ENCODE assay signal across 13 mouse cellular contexts in genomic region chr5:139007141-139007775, GRCm38 (mm10). TPM values are rescaled to one million over a fixed set of nuclear protein-coding genes. Genes with fewer than 3 reads are reported as not detected.
DNase-seq lines count a peak whose midpoint lies in the region; ATAC-seq lines count a peak whose summit lies in the region.
"Had no signal": no experiment of that assay in that cellular context is flagged by ENCODE, and none has a peak within 500 bp of the region (broad histone marks: within the 10 kb centered on the region; RNA-seq: fewer than 3 reads in every experiment).

No protein-coding gene starts in this region.

- intact Hi-C loops in left cerebral cortex, postnatal 4 days (cut with DNase I) = no loop called here
- intact Hi-C loops in left cerebral cortex, postnatal 10 days (cut with DNase I) = no loop called here

- no peak overlapping the region for H3K4me3 ChIP-seq in intestine, embryonic 16.5 days (ENCODE audit: low read length)
- H3K4me3 ChIP-seq: limb, embryonic 15.5 days; myocyte had no signal

- 39% methylated on average over 4 of the region's 4 CpGs for WGBS in intestine, embryonic 16.5 days

- DNase-seq in adrenal gland, postnatal 36 days = peak; percentile 24 to 35
- no peak for DNase-seq in adrenal gland, adult 18-20 months (ENCODE audit: low spot score in 2 of 2)
- DNase-seq in left cerebral cortex, postnatal 4 days = peak; percentile 31
- DNase-seq in left cerebral cortex, postnatal 10 days (ENCODE audit: extremely low spot score in 1 of 2, low spot score in 2 of 2) = no peak
- DNase-seq in lung, postnatal 25 days (ENCODE audit: low spot score) = peak; percentile 55
- no peak for DNase-seq in gastrocnemius, postnatal 10 days
- no peak for DNase-seq in layer of hippocampus, adult 9-10 months (ENCODE audit: low spot score)
- DNase-seq: embryo, embryonic 11 days; gastrocnemius, postnatal 14 days; right cerebral cortex, postnatal 4 days had no signal

- H3K4me1 ChIP-seq in intestine, embryonic 16.5 days (ENCODE audit: control insufficient read depth, insufficient read depth, low read length) = peaks cover 4% of the 10 kb centered on the region; the same call in 1 of the 2 replicates
- H3K4me1 ChIP-seq: limb, embryonic 15.5 days had no signal

- no peaks in the 10 kb centered on the region for H3K36me3 ChIP-seq in intestine, embryonic 16.5 days (ENCODE audit: control insufficient read depth, insufficient read depth, low read length)
- H3K36me3 ChIP-seq: limb, embryonic 15.5 days had no signal

- H3K4me2 ChIP-seq in intestine, embryonic 16.5 days (ENCODE audit: low read depth, low read length) = no peak overlapping the region
- H3K4me2 ChIP-seq: limb, embryonic 15.5 days had no signal

- no peak overlapping the region for H3K27ac ChIP-seq in intestine, embryonic 16.5 days (ENCODE audit: low read length)
- H3K27ac ChIP-seq: limb, embryonic 15.5 days had no signal

- peak; percentile 95 for ATAC-seq in intestine, embryonic 16.5 days

- H3K9ac ChIP-seq in intestine, embryonic 16.5 days (ENCODE audit: low read depth, low read length) = no peak overlapping the region
- H3K9ac ChIP-seq: limb, embryonic 15.5 days had no signal

- H3K27me3 ChIP-seq in intestine, embryonic 16.5 days (replicated peaks; ENCODE audit: control insufficient read depth, insufficient read depth, low read length) = no peaks in the 10 kb centered on the region

- H3K9me3 ChIP-seq in intestine, embryonic 16.5 days (ENCODE audit: control insufficient read depth, low read length) = no peaks in the 10 kb centered on the region
- H3K9me3 ChIP-seq: limb, embryonic 15.5 days had no signal

RNA-seq across cellular contexts. Expression of gene Pdgfa, which starts 10.1 kb away (rescaled TPM):
- total RNA-seq in adrenal gland, postnatal 36 days (2021) = 10 to 100 TPM; 31.1 to 34.3 TPM
- 10 to 100 TPM; 24.6 to 34.8 TPM for total RNA-seq in adrenal gland, adult 18-20 months (2021)
- 10 to 100 TPM; 50.3 to 52.3 TPM for total RNA-seq in left cerebral cortex, postnatal 4 days (2021)
- 10 to 100 TPM; 54.6 to 58.0 TPM for total RNA-seq in left cerebral cortex, postnatal 10 days (2021)
- 47.1 and 47.3 TPM in 2 replicates for polyA plus RNA-seq in intestine, embryonic 16.5 days (2015; fragmentation: Nextera tagmentation; extraction: Ambion mirVana)
- total RNA-seq in gastrocnemius, postnatal 10 days (2021) = 10 to 100 TPM; 20.1 to 33.5 TPM

Comparison
In these comparisons a context has a peak if more than half of its experiments do, and no peak if none do; other contexts are left out.
1. DNase-seq: peak in adrenal gland, postnatal 36 days (2 of 2), left cerebral cortex, postnatal 4 days (single experiment) and lung, postnatal 25 days (single experiment); none in adrenal gland, adult 18-20 months (0 of 2), left cerebral cortex, postnatal 10 days (0 of 2), gastrocnemius, postnatal 10 days (single experiment) and layer of hippocampus, adult 9-10 months (single experiment).